Mouse (Mus musculus) erythroblast, embryonic 14.5 days (primary cell): ENCODE measurements around the gene Cyb5r2.

ENCODE experiments used
- GATA1 ChIP-seq: IDR thresholded peaks from 2 replicates; pipeline ENCODE4 v1.6.1; 2012; ENCODE audit warnings: low read length, inconsistent platforms, mixed read lengths
- TAL1 ChIP-seq: IDR thresholded peaks from 3 replicates; pipeline ENCODE4 v1.6.1; 2012; ENCODE audit warnings: low read length, inconsistent platforms, mixed read lengths

DNA sequence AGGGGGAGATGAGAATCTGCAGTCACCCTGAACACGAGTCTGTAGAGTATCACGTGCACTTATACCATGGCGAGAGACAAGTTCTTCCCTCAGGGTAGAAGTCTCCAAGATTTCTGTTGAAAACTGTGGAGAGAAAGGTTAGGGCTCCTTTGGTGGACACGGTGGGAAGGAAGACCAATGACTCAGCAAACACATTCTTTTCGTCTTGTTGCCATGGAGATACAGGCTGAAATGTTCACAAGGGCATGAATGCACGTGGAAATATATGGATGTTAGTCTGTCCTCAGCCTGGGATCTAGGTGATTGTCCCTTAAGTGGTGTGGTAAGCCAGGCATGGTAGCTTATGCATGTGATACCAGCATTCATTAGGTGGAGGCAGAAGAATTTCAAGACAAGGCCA, 13.0 kb upstream of the Cyb5r2 start:
- no peak for TF ChIP-seq TAL1
- no peak for TF ChIP-seq GATA1
